Mouse (Mus musculus): ENCODE measurements around the gene Plbd2. TPM values are rescaled to one million over a fixed set of nuclear protein-coding genes. Genes with fewer than 3 reads are reported as not detected.

The Plbd2 gene
- polyA plus RNA-seq, 1 experiment from 2014 or later = 30.6 TPM

DNA sequence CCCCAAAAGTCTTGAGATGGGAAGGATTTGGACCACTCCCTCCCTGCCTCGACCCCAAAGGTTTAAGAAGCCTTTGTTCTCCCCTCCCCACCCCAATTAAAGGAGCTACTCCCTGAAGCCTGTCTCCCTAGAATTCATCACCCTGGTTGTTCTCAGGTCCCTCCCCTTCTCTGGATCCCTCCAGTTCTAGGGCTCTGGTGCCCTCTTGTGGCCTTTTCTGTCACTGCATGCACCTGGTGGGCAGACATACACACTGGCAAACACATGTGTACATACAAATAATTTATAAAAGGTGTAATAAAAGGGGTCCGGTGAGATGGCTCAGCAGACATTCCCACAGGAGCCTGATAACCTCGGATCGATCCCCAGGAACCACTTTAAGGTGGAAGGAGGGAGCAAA is 39.1 kb downstream of the Plbd2 start:
- no peak overlapping the region for H3K27ac ChIP-seq (ENCODE audit: low read length)
- H3K4me1 ChIP-seq (ENCODE audit: control insufficient read depth, insufficient read depth, low read length) = no peaks in the 10 kb centered on the region
- no peak overlapping the region for H3K4me3 ChIP-seq (ENCODE audit: low read depth, low read length)
- 80% methylated on average over 4 of the region's 4 CpGs for WGBS
- no peak overlapping the region for H3K4me2 ChIP-seq (ENCODE audit: low read length)
- H3K9ac ChIP-seq (ENCODE audit: low read depth, low read length) = no peak overlapping the region
- ATAC-seq = no peak
- H3K9me3 ChIP-seq (replicated peaks; ENCODE audit: control insufficient read depth, low read length, poor library complexity, severe bottlenecking) = no peaks in the 10 kb centered on the region
- H3K36me3 ChIP-seq (ENCODE audit: control insufficient read depth, insufficient read depth, low read length) = no peaks in the 10 kb centered on the region
- 0 out of 2 replicates have a peak, but pooled peaks cover 8% of the 10 kb centered on the region for H3K27me3 ChIP-seq (ENCODE audit: control insufficient read depth, insufficient read depth, low read depth, low read length)

DNA sequence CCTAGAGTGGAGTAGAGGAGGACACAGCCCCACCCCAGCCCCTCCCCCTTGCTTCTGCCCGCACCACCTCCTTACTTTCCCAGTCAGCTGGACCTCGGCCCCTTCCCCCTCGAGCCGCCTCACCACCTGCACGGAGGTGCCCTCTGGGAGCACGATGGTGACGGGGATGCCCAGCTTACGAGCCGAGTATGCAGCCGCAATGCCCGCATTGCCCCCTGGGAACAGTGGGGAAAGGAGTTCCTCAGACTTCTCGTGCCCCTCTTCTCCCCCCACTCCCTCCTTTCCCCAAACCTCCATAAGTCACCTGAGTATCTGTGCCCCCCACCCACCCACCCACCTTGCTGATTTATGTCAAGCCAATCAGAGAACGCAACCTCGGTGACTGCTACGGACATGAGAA is 41.5 kb downstream of the Plbd2 start:
- no peak for ATAC-seq
- Histone ChIP-seq H3K27ac (ENCODE audit: low read length) (no peak overlapping the region), H3K27me3 (ENCODE audit: control insufficient read depth, insufficient read depth, low read depth, low read length) (0 out of 2 replicates have a peak, but pooled peaks cover 4% of the 10 kb centered on the region), H3K4me2 (ENCODE audit: low read length) (no peak overlapping the region), H3K36me3 (ENCODE audit: control insufficient read depth, insufficient read depth, low read length) (no peaks in the 10 kb centered on the region), H3K4me3 (ENCODE audit: low read depth, low read length) (no peak overlapping the region), H3K9me3 (replicated peaks; ENCODE audit: control insufficient read depth, low read length, poor library complexity, severe bottlenecking) (no peaks in the 10 kb centered on the region), H3K4me1 (ENCODE audit: control insufficient read depth, insufficient read depth, low read length) (no peaks in the 10 kb centered on the region), H3K9ac (ENCODE audit: low read depth, low read length) (no peak overlapping the region)
- WGBS = 69% methylated on average over 15 of the region's 15 CpGs

GRCm38 (mm10) chr5:120459133-120459532 is 44.3 kb downstream of the Plbd2 start:
- H3K9ac ChIP-seq (ENCODE audit: low read depth, low read length) = no peak overlapping the region
- WGBS = 86% methylated on average over 10 of the region's 10 CpGs
- no peak for ATAC-seq

GRCm38 (mm10) chr5:120457628-120458027 is 45.8 kb downstream of the Plbd2 start:
- peaks cover 10% of the 10 kb centered on the region; the same call in 1 of the 2 replicates for H3K27me3 ChIP-seq (ENCODE audit: control insufficient read depth, insufficient read depth, low read depth, low read length)
- H3K27ac ChIP-seq (ENCODE audit: low read length) = no peak overlapping the region
- WGBS = 5% methylated on average over 9 of the region's 9 CpGs

More at GRCm38 (mm10) chr5:120459133-120459532, 44.3 kb downstream of the Plbd2 start:
- Histone ChIP-seq H3K27ac (ENCODE audit: low read length) (no peak overlapping the region), H3K4me3 (ENCODE audit: low read depth, low read length) (no peak overlapping the region), H3K4me2 (ENCODE audit: low read length) (no peak overlapping the region), H3K27me3 (ENCODE audit: control insufficient read depth, insufficient read depth, low read depth, low read length) (peaks cover 10% of the 10 kb centered on the region; the same call in 1 of the 2 replicates), H3K36me3 (ENCODE audit: control insufficient read depth, insufficient read depth, low read length) (no peaks in the 10 kb centered on the region), H3K9me3 (replicated peaks; ENCODE audit: control insufficient read depth, low read length, poor library complexity, severe bottlenecking) (no peaks in the 10 kb centered on the region), H3K4me1 (ENCODE audit: control insufficient read depth, insufficient read depth, low read length) (no peaks in the 10 kb centered on the region)

DNA sequence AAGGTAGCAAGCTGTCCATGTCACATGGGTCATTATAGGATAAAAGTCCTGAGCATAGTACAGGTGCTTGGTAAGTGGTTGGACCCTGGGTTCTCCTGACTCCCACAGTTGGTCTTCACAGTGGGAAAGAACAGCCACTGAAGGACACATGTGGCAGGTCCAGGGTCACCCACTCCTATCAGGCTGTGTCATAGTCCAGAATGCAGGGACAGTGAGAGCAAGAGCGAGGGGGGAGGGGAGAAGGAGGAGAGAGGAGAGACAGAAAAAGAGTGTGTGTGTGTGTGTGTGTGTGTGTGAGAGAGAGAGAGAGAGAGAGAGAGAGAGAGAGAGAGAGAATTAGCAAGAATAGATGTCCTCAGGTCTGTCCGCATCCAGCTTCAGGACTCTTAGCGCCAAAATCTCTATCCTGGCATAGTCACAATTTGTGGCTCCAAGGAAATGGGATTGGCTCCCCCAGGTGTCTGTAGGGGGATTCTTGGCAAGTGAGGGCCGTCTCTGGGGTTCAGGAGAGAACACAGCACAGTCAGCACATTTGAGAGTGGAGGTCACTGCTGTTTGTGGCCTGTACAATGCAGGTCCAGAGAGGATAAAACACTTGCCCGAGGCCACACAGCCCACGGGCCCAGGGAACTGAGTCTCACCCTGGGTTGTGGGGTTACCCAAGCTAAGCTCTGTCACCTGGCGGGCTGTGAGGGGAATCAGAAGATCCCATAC is 46.4 kb downstream of the Plbd2 start:
- H3K9ac ChIP-seq (ENCODE audit: low read depth, low read length) = no peak overlapping the region
- H3K4me2 ChIP-seq (ENCODE audit: low read length) = no peak overlapping the region
- H3K27me3 ChIP-seq (ENCODE audit: control insufficient read depth, insufficient read depth, low read depth, low read length) = peaks cover 6% of the 10 kb centered on the region; the same call in 1 of the 2 replicates
- 54% methylated on average over 7 of the region's 7 CpGs for WGBS
- H3K4me1 ChIP-seq (ENCODE audit: control insufficient read depth, insufficient read depth, low read length) = no peaks in the 10 kb centered on the region
- H3K4me3 ChIP-seq (ENCODE audit: low read depth, low read length) = no peak overlapping the region
- ATAC-seq = no peak
- no peak overlapping the region for H3K27ac ChIP-seq (ENCODE audit: low read length)
- H3K36me3 ChIP-seq (ENCODE audit: control insufficient read depth, insufficient read depth, low read length) = no peaks in the 10 kb centered on the region
- no peaks in the 10 kb centered on the region for H3K9me3 ChIP-seq (replicated peaks; ENCODE audit: control insufficient read depth, low read length, poor library complexity, severe bottlenecking)

More at GRCm38 (mm10) chr5:120457628-120458027, 45.8 kb downstream of the Plbd2 start:
- H3K4me1 ChIP-seq (ENCODE audit: control insufficient read depth, insufficient read depth, low read length) = no peaks in the 10 kb centered on the region
- H3K4me2 ChIP-seq (ENCODE audit: low read length) = no peak overlapping the region
- ATAC-seq = no peak
- no peaks in the 10 kb centered on the region for H3K36me3 ChIP-seq (ENCODE audit: control insufficient read depth, insufficient read depth, low read length)
- no peaks in the 10 kb centered on the region for H3K9me3 ChIP-seq (replicated peaks; ENCODE audit: control insufficient read depth, low read length, poor library complexity, severe bottlenecking)
- H3K9ac ChIP-seq (ENCODE audit: low read depth, low read length) = no peak overlapping the region
- no peak overlapping the region for H3K4me3 ChIP-seq (ENCODE audit: low read depth, low read length)

- Histone ChIP-seq H3K9me3 (replicated peaks; ENCODE audit: control insufficient read depth, low read length, poor library complexity, severe bottlenecking) (no peaks in the 10 kb centered on the region), H3K9ac (ENCODE audit: low read depth, low read length) (no peak overlapping the region), H3K27ac (ENCODE audit: low read length) (no peak overlapping the region), H3K4me3 (ENCODE audit: low read depth, low read length) (no peak overlapping the region), H3K4me2 (ENCODE audit: low read length) (no peak overlapping the region), H3K36me3 (ENCODE audit: control insufficient read depth, insufficient read depth, low read length) (no peaks in the 10 kb centered on the region), H3K27me3 (ENCODE audit: control insufficient read depth, insufficient read depth, low read depth, low read length) (peaks cover 6% of the 10 kb centered on the region; the same call in 1 of the 2 replicates), H3K4me1 (ENCODE audit: control insufficient read depth, insufficient read depth, low read length) (no peaks in the 10 kb centered on the region)
- 56% methylated on average over 1 of the region's 1 CpGs for WGBS
- no peak for ATAC-seq
Measured at GRCm38 (mm10) chr5:120456253-120456652, 47.2 kb downstream of the Plbd2 start.

- H3K9me3 ChIP-seq (replicated peaks; ENCODE audit: control insufficient read depth, low read length, poor library complexity, severe bottlenecking) = no peaks in the 10 kb centered on the region
- H3K36me3 ChIP-seq (ENCODE audit: control insufficient read depth, insufficient read depth, low read length) = no peaks in the 10 kb centered on the region
- WGBS = 80% methylated on average over 14 of the region's 14 CpGs
- peaks cover 6% of the 10 kb centered on the region; the same call in 1 of the 2 replicates for H3K27me3 ChIP-seq (ENCODE audit: control insufficient read depth, insufficient read depth, low read depth, low read length)
- no peak overlapping the region for H3K4me2 ChIP-seq (ENCODE audit: low read length)
- H3K4me1 ChIP-seq (ENCODE audit: control insufficient read depth, insufficient read depth, low read length) = no peaks in the 10 kb centered on the region
- H3K4me3 ChIP-seq (ENCODE audit: low read depth, low read length) = no peak overlapping the region
- H3K9ac ChIP-seq (ENCODE audit: low read depth, low read length) = no peak overlapping the region
- no peak overlapping the region for H3K27ac ChIP-seq (ENCODE audit: low read length)
- no peak for ATAC-seq
Measured at GRCm38 (mm10) chr5:120454756-120455337, 48.6 kb downstream of the Plbd2 start.

- no peaks in the 10 kb centered on the region for H3K36me3 ChIP-seq (ENCODE audit: control insufficient read depth, insufficient read depth, low read length)
- WGBS = 54% methylated on average over 13 of the region's 13 CpGs
- no peaks in the 10 kb centered on the region for H3K9me3 ChIP-seq (replicated peaks; ENCODE audit: control insufficient read depth, low read length, poor library complexity, severe bottlenecking)
- no peak overlapping the region for H3K4me3 ChIP-seq (ENCODE audit: low read depth, low read length)
- H3K27ac ChIP-seq (ENCODE audit: low read length) = no peak overlapping the region
- H3K27me3 ChIP-seq (ENCODE audit: control insufficient read depth, insufficient read depth, low read depth, low read length) = no peaks in the 10 kb centered on the region; the same call in 1 of the 2 replicates
- H3K9ac ChIP-seq (ENCODE audit: low read depth, low read length) = no peak overlapping the region
- no peak for ATAC-seq
- no peak overlapping the region for H3K4me2 ChIP-seq (ENCODE audit: low read length)
- no peaks in the 10 kb centered on the region; the same call in 1 of the 2 replicates for H3K4me1 ChIP-seq (ENCODE audit: control insufficient read depth, insufficient read depth, low read length)
Measured at GRCm38 (mm10) chr5:120447305-120447704, 56.1 kb downstream of the Plbd2 start.

DNA sequence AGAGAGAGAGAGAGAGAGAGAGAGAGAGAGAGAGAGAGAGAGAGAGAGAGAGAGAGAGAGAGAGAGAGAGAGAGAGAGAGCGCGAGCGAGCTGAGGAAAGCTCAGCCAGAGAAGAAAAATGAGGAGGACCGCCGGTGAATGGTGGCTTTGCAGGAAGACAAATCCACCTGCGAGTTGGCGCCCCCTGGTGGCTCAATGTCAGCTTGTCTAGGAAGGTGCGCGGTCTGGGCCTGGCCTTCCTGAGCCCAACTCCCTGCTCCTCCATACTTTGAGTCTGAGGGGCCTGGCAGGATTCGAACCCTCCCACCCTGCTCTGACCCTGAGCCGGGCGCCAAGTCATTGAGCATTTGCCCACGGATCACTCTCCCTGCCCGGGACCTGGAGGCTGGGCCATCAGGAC is 62.7 kb downstream of the Plbd2 start:
- Histone ChIP-seq H3K27ac (ENCODE audit: low read length) (peak overlapping the region; percentile 89; the same call in 1 of the 2 replicates), H3K36me3 (ENCODE audit: control insufficient read depth, insufficient read depth, low read length) (no peaks in the 10 kb centered on the region), H3K4me1 (ENCODE audit: control insufficient read depth, insufficient read depth, low read length) (peaks cover 18% of the 10 kb centered on the region), H3K4me2 (ENCODE audit: low read length) (peak overlapping the region; percentile 52), H3K9ac (ENCODE audit: low read depth, low read length) (no peak overlapping the region; the same call in 1 of the 2 replicates), H3K27me3 (ENCODE audit: control insufficient read depth, insufficient read depth, low read depth, low read length) (peaks cover 3% of the 10 kb centered on the region), H3K9me3 (replicated peaks; ENCODE audit: control insufficient read depth, low read length, poor library complexity, severe bottlenecking) (no peaks in the 10 kb centered on the region), H3K4me3 (ENCODE audit: low read depth, low read length) (peak overlapping the region; percentile 57; the same call in 1 of the 2 replicates)
- 10% methylated on average over 11 of the region's 14 CpGs for WGBS
- ATAC-seq = peak; percentile 70; the same call in 1 of the 2 replicates
